Mouse (Mus musculus) heart, adult 18-20 months (tissue): ENCODE data around the gene Fam229a. TPM values are rescaled to one million over a fixed set of nuclear protein-coding genes. Genes with fewer than 3 reads are reported as not detected.
"Not testable (repeated sequence)": the region's sequence is repeated elsewhere in the genome, so short reads cannot be mapped to it uniquely, and the experiment has no call there.

Experiments used
- DNase-seq, 2 experiments: peaks; one replicate each; pipeline ENCODE4 v3.0.0; 2021 to 2022; ENCODE audit warnings: mixed read lengths in 1 of 2
- long read RNA-seq, 2 experiments: library from polyadenylated mRNA; stranded (forward); transcript quantifications; one replicate each; pipeline ENCODE4 v2.0.0; 2021
- total RNA-seq, 2 experiments: library from RNA; stranded (reverse); gene quantifications; 2 replicates each; pipeline ENCODE4 v1.2.3; 2021

Fam229a gene
- total RNA-seq, result under 1 TPM in 1 of 2 experiments, not detected in 1; 0.57 TPM
- long read RNA-seq, experiment 1, result 0 reads
- long read RNA-seq, experiment 2, partial matches to known transcripts, result 0 of 1 reads
- long read RNA-seq, experiment 2, other reads (novel, unspliced or antisense), result 0 of 1 reads

GRCm38 (mm10) chr4:129490972-129491880 lies at the start of gene Fam229a, which contains the start of gene Tssk3:
TSS of gene Fam229a (plus strand) at chr4:129491190.
TSS of gene Tssk3 (minus strand) at chr4:129491022.
- no peak for DNase-seq

- DNase-seq, result no peak
Observed at GRCm38 (mm10) chr4:129447360-129447759, 43.6 kb upstream of the Fam229a start.

GRCm38 (mm10) chr4:129447778-129448563 lies 43.0 kb upstream of the Fam229a start:
- no peak for DNase-seq

GRCm38 (mm10) chr4:129448713-129449112 lies 42.3 kb upstream of the Fam229a start:
- DNase-seq, result no peak

GRCm38 (mm10) chr4:129450851-129451250 lies 40.1 kb upstream of the Fam229a start:
- DNase-seq, result no peak

DNA sequence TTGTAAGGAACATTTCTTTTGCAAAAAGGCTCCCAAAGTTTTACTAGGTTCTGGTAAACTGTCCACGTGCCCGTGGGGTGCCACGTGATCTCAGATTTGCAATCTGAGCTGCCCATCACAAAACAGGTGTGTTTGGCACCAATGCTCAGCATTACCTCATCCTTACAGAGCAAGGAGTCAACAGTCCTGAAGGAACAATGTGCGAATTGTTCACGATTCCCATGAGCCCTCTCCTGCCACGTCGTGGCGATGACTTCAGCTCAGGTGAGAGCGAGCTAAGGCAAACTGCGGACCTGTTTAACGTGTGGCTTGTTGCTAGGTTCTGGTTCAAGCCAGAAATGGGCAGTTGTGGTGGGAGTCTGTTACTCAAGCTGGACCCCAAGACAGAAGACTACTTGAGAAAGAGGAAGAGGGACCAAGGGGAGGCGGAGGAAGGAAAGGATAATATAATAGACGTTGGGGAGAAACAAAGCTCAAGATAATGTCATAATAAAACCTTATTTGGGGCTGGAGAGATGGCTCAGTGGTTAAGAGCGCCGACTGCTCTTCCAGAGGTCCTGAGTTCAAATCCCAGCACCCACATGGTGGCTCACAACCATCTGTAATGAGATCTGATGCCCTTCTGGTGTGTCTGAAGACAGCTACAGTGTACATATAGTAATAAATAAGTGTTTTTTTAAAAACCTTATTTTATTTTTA lies 39.4 kb upstream of the Fam229a start:
- DNase-seq, result no peak

- peak; percentile 77 to 87 for DNase-seq
Observed at GRCm38 (mm10) chr4:129455265-129455664, 35.7 kb upstream of the Fam229a start.

DNA sequence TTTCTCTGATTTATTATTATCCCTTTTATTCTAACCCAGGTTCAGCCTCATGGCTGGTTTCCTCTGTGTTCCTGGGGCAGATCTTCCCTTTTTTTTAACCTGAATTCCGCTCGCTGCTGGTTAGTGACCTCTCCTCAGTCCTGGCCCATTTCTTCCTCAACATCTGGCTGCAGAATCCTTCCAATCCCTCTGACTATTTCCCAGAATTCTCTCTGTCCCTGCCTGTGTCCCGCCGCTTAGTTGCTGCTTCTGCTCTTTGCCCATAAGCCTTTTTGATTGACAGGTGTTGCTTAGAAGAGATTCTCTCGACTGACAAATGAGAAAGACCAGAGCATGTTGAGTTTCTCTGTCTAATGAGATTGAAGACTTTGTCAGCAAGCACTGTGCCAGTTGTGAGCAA lies 34.9 kb upstream of the Fam229a start:
- no peak for DNase-seq

- not testable (repeated sequence) for DNase-seq
Observed at GRCm38 (mm10) chr4:129457311-129457710, 33.7 kb upstream of the Fam229a start.

DNA sequence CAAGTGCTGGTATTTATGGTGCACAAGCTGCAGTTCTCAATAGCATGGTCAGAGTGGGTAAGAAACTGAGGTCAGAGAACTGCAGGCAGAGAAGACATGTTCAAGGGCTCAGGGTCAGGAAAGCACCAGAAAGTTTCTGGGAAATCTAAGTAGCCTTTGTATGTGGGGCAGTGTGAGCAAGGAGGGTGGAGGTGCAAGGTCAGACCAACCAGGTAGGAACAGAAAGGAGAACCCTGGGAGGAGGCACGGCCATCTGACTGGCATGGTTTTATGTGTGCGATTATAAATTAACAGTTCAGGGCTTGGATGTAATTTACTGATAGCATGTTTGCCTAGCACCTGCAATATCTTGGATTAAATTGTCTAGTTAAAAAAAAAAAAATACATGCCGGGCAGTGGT lies 31.3 kb upstream of the Fam229a start:
- DNase-seq, result no peak

DNA sequence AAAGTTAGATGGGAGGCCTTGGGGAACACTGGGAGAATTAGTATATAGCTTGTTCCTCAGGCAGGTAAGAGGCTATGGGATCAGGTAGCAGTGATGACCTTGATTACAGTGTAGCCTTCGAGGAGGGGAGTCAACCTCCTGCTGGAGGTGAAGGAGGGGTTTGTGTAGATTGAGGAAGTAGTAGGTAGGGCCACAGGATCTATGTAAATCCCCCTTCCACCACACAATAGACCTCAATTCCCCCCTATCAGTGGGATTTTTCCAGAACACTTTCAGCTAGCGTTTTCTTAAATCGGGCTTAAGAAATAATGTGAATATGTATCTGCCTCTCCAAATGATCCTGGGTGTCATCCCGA lies 30.2 kb upstream of the Fam229a start:
- DNase-seq, result no peak

- peak; percentile 100 for DNase-seq
Observed at GRCm38 (mm10) chr4:129461183-129461960, 29.6 kb upstream of the Fam229a start, which contains the start of gene Bsdc1. TSS of gene Bsdc1 (plus strand) at chr4:129461581.

DNA sequence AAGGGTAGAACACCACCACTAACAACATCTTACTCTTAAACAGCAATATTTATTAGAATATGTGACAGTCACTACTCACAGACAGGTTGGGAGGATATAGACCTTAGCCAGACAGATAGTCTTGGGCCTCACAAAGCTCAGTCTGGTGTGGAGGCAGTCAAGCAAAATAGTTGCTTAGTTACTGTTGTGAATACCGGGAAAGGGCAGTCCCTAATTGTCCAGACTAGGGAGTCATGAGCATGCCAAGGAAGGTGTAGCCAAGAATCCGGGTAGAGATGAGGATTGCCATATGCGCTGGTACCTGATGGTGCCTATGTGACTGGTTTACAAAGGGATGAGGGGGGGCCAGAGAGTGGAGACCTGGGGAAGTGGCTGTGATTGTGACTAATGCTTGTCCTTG lies 28.9 kb upstream of the Fam229a start:
- DNase-seq, result peak in 1 of 2 experiments; percentile 16

DNA sequence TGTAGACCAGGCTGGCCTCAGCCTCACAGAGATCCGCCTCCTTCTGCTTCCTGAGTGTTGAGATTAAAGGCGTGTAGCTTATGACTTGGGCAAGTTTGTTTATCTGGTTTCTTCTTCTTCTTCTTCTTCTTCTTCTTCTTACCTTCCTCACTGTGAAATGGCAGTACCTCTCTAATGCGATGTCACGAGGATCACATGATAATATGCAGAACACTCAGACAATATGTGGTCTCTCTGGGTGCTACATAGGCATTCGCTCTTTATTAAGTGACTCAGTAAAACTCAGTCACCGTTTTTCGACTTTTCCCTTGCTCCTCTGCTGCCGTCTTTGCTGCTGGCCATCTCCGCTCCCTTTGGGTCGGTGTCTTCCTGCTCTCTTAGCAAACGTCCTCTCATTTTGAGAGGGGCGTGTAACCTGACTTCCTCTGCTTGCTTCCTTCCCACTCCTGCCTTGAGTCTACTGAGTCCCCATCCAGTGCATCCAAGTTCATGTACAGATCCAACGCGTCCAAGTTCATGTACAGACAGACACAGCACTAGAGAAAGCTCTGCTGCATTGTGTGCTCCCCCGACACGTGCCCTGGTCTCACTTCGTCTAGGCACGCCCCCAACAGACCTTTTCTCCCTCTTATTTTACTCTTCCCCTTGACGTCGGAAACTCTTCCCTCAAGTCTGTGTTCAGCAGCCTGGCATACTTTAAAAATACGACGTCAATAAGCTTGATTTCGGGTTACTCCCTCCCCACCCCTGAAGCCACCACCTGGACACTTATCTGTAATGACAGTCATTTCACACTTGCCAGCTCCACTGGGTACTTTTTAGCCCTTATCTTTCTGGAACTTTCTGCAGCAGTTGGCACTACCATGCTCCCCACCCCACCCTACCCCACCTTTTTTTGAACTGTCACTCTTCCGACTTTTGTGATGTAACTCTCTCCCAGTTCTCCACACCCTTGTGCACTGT lies 27.6 kb upstream of the Fam229a start:
- no peak for DNase-seq

- DNase-seq, result no peak
Observed at GRCm38 (mm10) chr4:129464286-129464815, 26.6 kb upstream of the Fam229a start.

DNA sequence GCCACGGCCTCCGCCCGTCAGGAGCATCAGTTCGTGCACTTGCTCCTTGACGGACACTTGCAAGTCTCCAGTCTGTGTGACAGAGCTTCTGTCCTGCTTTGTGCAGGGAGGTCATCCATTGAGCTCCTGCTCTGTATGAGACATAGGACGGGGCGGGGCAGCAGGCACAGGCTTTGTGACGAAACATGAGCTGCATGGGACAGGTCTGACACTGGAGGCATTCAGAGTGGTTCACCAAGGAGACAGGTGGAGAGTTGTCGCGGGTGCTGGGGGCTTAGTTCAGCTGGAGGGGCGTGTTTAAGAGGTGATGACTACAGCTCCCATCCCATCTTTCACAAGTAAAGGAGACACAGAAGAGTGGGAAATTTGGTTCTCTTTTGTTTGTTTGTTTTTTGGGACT lies 14.9 kb upstream of the Fam229a start:
- no peak for DNase-seq

DNA sequence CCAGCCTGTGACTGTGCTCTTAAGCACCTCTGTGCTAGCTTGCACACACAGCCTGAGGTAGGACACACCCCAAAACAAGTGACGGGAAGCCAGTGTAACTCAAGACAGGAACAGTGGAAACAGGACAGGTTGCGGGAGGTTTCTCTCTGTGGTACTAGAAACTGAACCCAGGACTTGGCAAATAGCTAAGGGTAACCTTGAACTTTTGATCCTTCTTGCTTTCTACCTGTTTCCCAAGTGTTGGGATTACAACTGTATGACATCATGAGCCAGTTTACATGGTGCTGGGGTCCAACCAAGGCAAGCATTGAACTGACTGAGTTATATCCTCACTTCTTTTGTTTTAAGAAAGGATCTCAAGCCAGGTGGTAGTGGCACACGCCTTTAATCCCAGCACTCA lies 11.1 kb upstream of the Fam229a start:
- DNase-seq, result no peak

DNA sequence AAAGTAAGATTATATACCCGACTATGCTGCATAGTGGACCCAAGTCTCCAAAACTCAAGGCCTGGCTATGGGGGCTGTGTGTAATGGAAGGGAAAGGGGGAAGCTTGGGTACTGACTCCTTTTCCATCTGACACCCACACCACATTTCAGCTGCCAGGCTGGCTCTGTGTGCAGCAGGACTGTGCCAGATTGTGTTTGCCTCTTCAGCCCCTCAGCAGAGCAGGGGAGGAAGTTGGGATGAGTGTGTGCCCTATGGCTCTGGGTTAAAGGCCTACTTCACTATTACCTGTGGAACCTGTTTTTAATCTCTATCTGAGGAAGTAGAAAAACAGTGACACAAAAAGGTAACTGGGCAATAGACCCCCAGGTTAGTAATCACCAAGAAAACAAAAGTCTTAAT lies 9.9 kb upstream of the Fam229a start:
- DNase-seq, result no peak

DNA sequence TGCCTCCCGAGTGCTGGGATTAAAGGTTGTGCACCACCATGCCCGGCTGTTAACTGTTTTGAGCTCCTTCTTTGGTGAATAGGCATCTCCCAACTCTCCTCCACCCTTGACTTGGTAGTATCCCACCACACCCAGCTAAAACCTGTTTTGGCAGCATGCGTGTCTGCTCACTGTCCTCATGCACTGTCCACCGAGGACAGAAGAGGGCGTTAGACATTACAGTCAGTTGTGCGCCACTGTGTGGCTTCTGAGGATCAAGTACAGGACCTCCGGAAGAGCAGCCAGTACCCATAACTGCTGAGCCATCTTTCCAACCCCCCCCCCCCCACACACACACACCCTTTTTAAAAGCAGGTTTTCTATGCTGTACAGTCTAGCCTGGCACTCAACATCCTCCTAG lies 3.7 kb downstream of the Fam229a start:
- DNase-seq, result no peak
